19 mouse cellular contexts compared by ENCODE assay signal in the genomic region with DNA sequence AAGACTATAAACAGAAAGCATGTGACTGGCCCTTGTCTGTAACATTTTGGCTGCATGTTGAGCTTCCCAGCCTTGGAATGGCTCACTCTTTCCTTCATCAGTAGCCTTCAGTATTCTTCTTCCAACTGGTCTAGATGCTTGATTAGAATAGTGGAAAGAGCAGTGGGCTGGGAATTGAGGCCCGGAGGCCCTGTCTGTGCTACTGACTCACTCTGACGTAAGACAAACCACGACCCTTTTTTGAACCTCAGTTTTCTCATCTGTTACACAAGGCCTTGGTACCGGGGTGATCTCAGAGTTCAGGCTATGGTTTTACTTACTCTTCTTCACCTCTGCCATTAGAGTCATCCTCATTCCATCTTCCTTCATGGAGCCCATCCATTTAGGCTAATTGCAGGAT.
"Had no signal": no experiment of that assay in that cellular context is flagged by ENCODE, and none has a peak within 500 bp of the region (broad histone marks: within the 10 kb centered on the region; RNA-seq: fewer than 3 reads in every experiment).

No protein-coding gene starts in this region.

- H3K4me2 ChIP-seq: liver, embryonic 15.5 days; lung, embryonic 15.5 days; midbrain, embryonic 12.5 days; neural tube, embryonic 12.5 days had no signal

- H3K27me3 ChIP-seq: liver, embryonic 15.5 days; lung, embryonic 15.5 days; neural tube, embryonic 12.5 days had no signal

- H3K4me1 ChIP-seq: liver, embryonic 15.5 days; lung, embryonic 15.5 days; midbrain, embryonic 10.5 days; midbrain, embryonic 12.5 days; neural tube, embryonic 12.5 days had no signal

- ATAC-seq: liver, postnatal 0 days; lung, postnatal 0 days; midbrain, embryonic 16.5 days had no signal

- H3K9ac ChIP-seq: liver, embryonic 15.5 days; liver, postnatal 0 days; lung, embryonic 15.5 days; midbrain, embryonic 12.5 days; neural tube, embryonic 12.5 days had no signal

- H3K36me3 ChIP-seq: liver, embryonic 15.5 days; lung, embryonic 15.5 days; midbrain, embryonic 10.5 days; midbrain, embryonic 12.5 days; neural tube, embryonic 12.5 days had no signal

- DNase-seq: liver, postnatal 0 days; lung, adult 2 months; lung, postnatal 14 days; lung, postnatal 36 days; midbrain, embryonic 14.5 days; right cerebral cortex, postnatal 14 days; spleen, adult 18-20 months; thymus, adult 18-20 months; thymus, postnatal 14 days; thymus, postnatal 36 days had no signal

- H3K27ac ChIP-seq: liver, embryonic 15.5 days; lung, embryonic 15.5 days; macrophage; midbrain, embryonic 10.5 days; midbrain, embryonic 12.5 days; neural tube, embryonic 12.5 days had no signal

- H3K9me3 ChIP-seq: liver, embryonic 15.5 days; lung, embryonic 15.5 days; midbrain, embryonic 10.5 days; midbrain, embryonic 12.5 days; neural tube, embryonic 12.5 days had no signal

- H3K4me3 ChIP-seq: liver, embryonic 15.5 days; lung, embryonic 15.5 days; midbrain, embryonic 10.5 days; midbrain, embryonic 12.5 days; myocyte; neural tube, embryonic 12.5 days had no signal
